Mouse (Mus musculus) G1E (cell line): ENCODE results near the gene Cd8b1. TPM values are rescaled to one million over a fixed set of nuclear protein-coding genes. Genes with fewer than 3 reads are reported as not detected.

Experiments used
- ATAC-seq: 2 replicates; pipeline ENCODE4 v1.8.0; 2016; ENCODE audit warnings: mild to moderate bottlenecking; ENCODE audit not compliant: insufficient number of reproducible peaks, poor library complexity, low FRiP score, severe bottlenecking; ENCODE audit errors: extremely low read depth
- DNase-seq: peaks from one replicate; pipeline ENCODE4 v3.0.0; 2012; ENCODE audit warnings: low spot score
- H3K27me3 ChIP-seq: 2 replicates; pipeline ENCODE4 v1.6.1; 2012; ENCODE audit warnings: mild to moderate bottlenecking, low read length, inconsistent platforms; ENCODE audit not compliant: insufficient read depth
- H3K36me3 ChIP-seq: replicated peaks from 2 replicates; pipeline ENCODE3; 2012; ENCODE audit warnings: mild to moderate bottlenecking, inconsistent platforms
- H3K4me1 ChIP-seq: 2 replicates; pipeline ENCODE4 v1.6.1; 2012; ENCODE audit warnings: low read depth, low read length, inconsistent platforms, mixed read lengths; ENCODE audit not compliant: insufficient read depth
- H3K4me3 ChIP-seq: 2 replicates; pipeline ENCODE4 v1.5.1; 2012; ENCODE audit warnings: low read depth, mild to moderate bottlenecking, inconsistent platforms, low read length, moderate library complexity, mixed read lengths
- H3K9me3 ChIP-seq: replicated peaks from 2 replicates; pipeline ENCODE4 v1.6.1; 2012; ENCODE audit warnings: inconsistent platforms
- CTCF ChIP-seq: IDR thresholded peaks from 2 replicates; pipeline ENCODE4 v1.5.1; 2012; ENCODE audit warnings: low read depth, low read length, inconsistent platforms, mixed read lengths
- GATA1 ChIP-seq: IDR thresholded peaks from 2 replicates; pipeline ENCODE4 v1.6.1; 2012; ENCODE audit warnings: borderline replicate concordance, low read length, inconsistent platforms, mixed read lengths
- GATA2 ChIP-seq: IDR thresholded peaks from 2 replicates; pipeline ENCODE4 v1.6.1; 2012; ENCODE audit warnings: low read depth, low read length, inconsistent platforms, borderline replicate concordance
- POLR2AphosphoS5 ChIP-seq: IDR thresholded peaks from 2 replicates; pipeline ENCODE4 v1.6.1; 2012; ENCODE audit warnings: low read depth, low read length, inconsistent platforms; ENCODE audit not compliant: insufficient replicate concordance
- TAL1 ChIP-seq: conservative IDR thresholded peaks from 2 replicates; pipeline ENCODE4 v1.6.1; 2012; ENCODE audit warnings: low read depth, low read length, inconsistent platforms, mixed read lengths
- polyA plus RNA-seq: library from polyadenylated mRNA; stranded (reverse); fragments of >175 nt; gene quantifications from 2 replicates; pipeline ENCODE4 v1.2.3, GENCODE M21; 2012
- total RNA-seq, 2 experiments: library from RNA; stranded (forward) in 1 of 2; stranded (reverse) in 1 of 2; fragments of 200-1000 nt in 1 of 2; fragments of >200 nt in 1 of 2; fragmentation: Nextera tagmentation in 1 of 2; gene quantifications; 2 replicates each; pipeline ENCODE4 v1.2.3; 2014 to 2017

The Cd8b1 gene
- total and polyA plus RNA-seq, 3 experiments = 0.11 TPM; not detected in 2

GRCm38 (mm10) chr6:71369416-71369815, 46.8 kb downstream of the Cd8b1 start:
- Histone ChIP-seq H3K4me3 (no peak overlapping the region), H3K36me3 (no peaks in the 10 kb centered on the region), H3K9me3 (no peaks in the 10 kb centered on the region), H3K27me3 (peaks cover 12% of the 10 kb centered on the region; the same call in 1 of the 2 replicates), H3K4me1 (no peaks in the 10 kb centered on the region)
- TF ChIP-seq TAL1 (no peak), CTCF (no peak), POLR2AphosphoS5 (no peak)
- DNase-seq = no peak
- ATAC-seq = no peak

- DNase-seq (no peak), ATAC-seq (no peak)
- H3K4me3 ChIP-seq = no peak overlapping the region
- no peaks in the 10 kb centered on the region for H3K9me3 ChIP-seq
- no peaks in the 10 kb centered on the region for H3K36me3 ChIP-seq
- TF ChIP-seq POLR2AphosphoS5 = no peak
- TF ChIP-seq GATA1 = no peak
- TF ChIP-seq TAL1 = no peak
- H3K4me1 ChIP-seq = no peaks in the 10 kb centered on the region
- peaks cover 14% of the 10 kb centered on the region for H3K27me3 ChIP-seq
These were observed 48.6 kb downstream of the Cd8b1 start for GRCm38 (mm10) chr6:71371085-71371605.

GRCm38 (mm10) chr6:71372041-71372720, 49.6 kb downstream of the Cd8b1 start:
- no peaks in the 10 kb centered on the region for H3K9me3 ChIP-seq
- H3K4me1 ChIP-seq = no peaks in the 10 kb centered on the region
- peaks cover 14% of the 10 kb centered on the region for H3K27me3 ChIP-seq
- TF ChIP-seq POLR2AphosphoS5 (no peak), GATA1 (no peak), CTCF (no peak), TAL1 (no peak), GATA2 (no peak)
- no peaks in the 10 kb centered on the region for H3K36me3 ChIP-seq
- ATAC-seq (no peak), DNase-seq (no peak)
- H3K4me3 ChIP-seq = no peak overlapping the region

- TF ChIP-seq POLR2AphosphoS5 (no peak), TAL1 (no peak), GATA2 (no peak), GATA1 (no peak), CTCF (no peak)
- no peak for ATAC-seq
- no peaks in the 10 kb centered on the region for H3K36me3 ChIP-seq
- no peaks in the 10 kb centered on the region for H3K9me3 ChIP-seq
- no peak for DNase-seq
- H3K4me3 ChIP-seq = no peak within 1 kb of the TSS
- no peaks in the 10 kb centered on the region for H3K4me1 ChIP-seq
- peaks cover 14% of the 10 kb centered on the region for H3K27me3 ChIP-seq
These were observed 50.7 kb downstream of the Cd8b1 start, which contains the start of gene Cd8a for GRCm38 (mm10) chr6:71373249-71373775. TSS of gene Cd8a (plus strand) at chr6:71373427.

GRCm38 (mm10) chr6:71374311-71374829, 51.8 kb downstream of the Cd8b1 start:
- ATAC-seq (no peak), DNase-seq (no peak)
- H3K27me3 ChIP-seq = peaks cover 14% of the 10 kb centered on the region
- TF ChIP-seq GATA2 (no peak), POLR2AphosphoS5 (no peak), GATA1 (no peak), CTCF (no peak), TAL1 (no peak)
- H3K4me1 ChIP-seq = no peaks in the 10 kb centered on the region
- no peaks in the 10 kb centered on the region for H3K36me3 ChIP-seq
- H3K4me3 ChIP-seq = no peak overlapping the region
- H3K9me3 ChIP-seq = no peaks in the 10 kb centered on the region

- DNase-seq (no peak), ATAC-seq (no peak)
These were observed 52.3 kb downstream of the Cd8b1 start for GRCm38 (mm10) chr6:71374921-71375320.

More at GRCm38 (mm10) chr6:71374921-71375320, 52.3 kb downstream of the Cd8b1 start:
- H3K4me1 ChIP-seq = no peaks in the 10 kb centered on the region
- H3K9me3 ChIP-seq = no peaks in the 10 kb centered on the region
- TF ChIP-seq POLR2AphosphoS5 (no peak), CTCF (no peak), GATA2 (no peak), GATA1 (no peak), TAL1 (no peak)
- H3K4me3 ChIP-seq = no peak overlapping the region
- peaks cover 18% of the 10 kb centered on the region for H3K27me3 ChIP-seq
- no peaks in the 10 kb centered on the region for H3K36me3 ChIP-seq
